Mouse (Mus musculus) heart, embryonic 15.5 days (tissue): ENCODE results near the gene Slc22a15. TPM values are rescaled to one million over a fixed set of nuclear protein-coding genes. Genes with fewer than 3 reads are reported as not detected.

ENCODE experiments used
- ATAC-seq: fragments of 200-750 bp; cut with Nextera tagmentation; replicated peaks from 2 replicates; pipeline ENCODE4 v1.8.0; 2017; ENCODE audit warnings: low read depth, moderate TSS enrichment; ENCODE audit not compliant: insufficient number of reproducible peaks, insufficient read depth, low FRiP score
- H3K27ac ChIP-seq: fragments of 300-500 bp; sonication (generic); 2 replicates; pipeline ENCODE4 v1.5.1; 2015; ENCODE audit warnings: mild to moderate bottlenecking, inconsistent platforms
- H3K27me3 ChIP-seq: fragments of 300-500 bp; sonication (generic); 2 replicates; pipeline ENCODE4 v1.6.1; 2015; ENCODE audit warnings: inconsistent platforms
- H3K36me3 ChIP-seq: fragments of 300-500 bp; sonication (generic); 2 replicates; pipeline ENCODE4 v1.6.1; 2015; ENCODE audit warnings: mild to moderate bottlenecking, inconsistent platforms
- H3K4me1 ChIP-seq: fragments of 300-500 bp; sonication (generic); replicated peaks from 2 replicates; pipeline ENCODE4 v1.6.1; 2015; ENCODE audit warnings: inconsistent platforms
- H3K4me2 ChIP-seq: fragments of 300-500 bp; sonication (generic); 2 replicates; pipeline ENCODE4 v1.6.1; 2015; ENCODE audit warnings: inconsistent platforms, mild to moderate bottlenecking, moderate library complexity
- H3K4me3 ChIP-seq: fragments of 300-500 bp; sonication (generic); 2 replicates; pipeline ENCODE4 v1.5.1; 2015; ENCODE audit warnings: mild to moderate bottlenecking, inconsistent platforms
- H3K9ac ChIP-seq: fragments of 300-500 bp; sonication (generic); 2 replicates; pipeline ENCODE4 v1.6.1; 2015; ENCODE audit warnings: mild to moderate bottlenecking, inconsistent platforms
- H3K9me3 ChIP-seq: fragments of 300-500 bp; sonication (generic); replicated peaks from 2 replicates; pipeline ENCODE4 v1.6.1; 2016; ENCODE audit warnings: inconsistent platforms
- WGBS: fragments of 180-500 bp; shearing (Covaris S2); methylation state at CpG from one replicate; pipeline ENCODE4 v1.1.7; 2015; ENCODE audit warnings: mixed read lengths; 5-methylcytosine and 5-hydroxymethylcytosine counted together
- polyA plus RNA-seq: library from polyadenylated mRNA; unstranded; fragments of >200 nt; fragmentation: Nextera tagmentation; extraction: Ambion mirVana; gene quantifications from 2 replicates; pipeline ENCODE4 v1.2.1, GENCODE M21; 2015

Gene Slc22a15
- polyA plus RNA-seq, 1 experiment from 2014 or later = 4.1 TPM

DNA sequence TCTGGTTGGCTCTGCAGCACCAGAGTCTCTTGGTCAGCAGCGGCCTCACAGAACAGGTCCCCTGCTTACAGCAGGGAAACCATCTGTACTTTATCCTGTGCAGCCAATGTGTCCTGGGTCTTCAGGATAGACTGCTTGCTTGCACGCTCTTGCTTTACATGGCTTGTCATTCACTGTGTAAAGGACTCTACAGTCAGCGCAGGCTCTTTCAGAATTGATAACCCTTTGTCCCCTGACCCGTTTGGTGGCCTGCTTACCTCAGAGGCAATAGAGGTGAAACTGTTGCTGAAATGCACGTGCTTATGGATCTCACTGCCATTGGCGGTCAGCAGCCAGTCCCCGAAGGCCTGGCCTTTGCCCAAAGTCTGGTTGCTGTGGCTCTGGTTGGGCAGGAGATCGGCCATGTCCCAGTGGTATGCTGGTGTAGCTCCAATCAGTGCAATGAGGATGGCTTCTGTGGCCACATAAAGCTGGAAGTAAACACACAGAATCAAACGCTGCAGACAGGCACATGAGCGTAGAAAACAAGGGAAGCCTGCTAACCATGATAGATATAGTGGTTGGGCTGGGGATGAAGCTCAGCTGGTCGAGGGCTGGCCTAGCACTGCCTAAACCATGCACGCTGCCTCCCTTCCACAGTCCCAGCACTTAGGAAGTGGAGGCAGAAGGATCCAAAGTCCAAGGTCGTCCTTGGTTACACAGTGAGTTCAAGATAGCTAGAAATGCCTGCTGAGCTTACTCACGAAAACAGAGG lies 9.0 kb downstream of the Slc22a15 start:
- no peak overlapping the region for H3K27ac ChIP-seq
- no peak overlapping the region for H3K4me3 ChIP-seq
- no peak overlapping the region for H3K9ac ChIP-seq
- ATAC-seq = no peak
- no peaks in the 10 kb centered on the region for H3K9me3 ChIP-seq
- H3K36me3 ChIP-seq = peaks cover 3% of the 10 kb centered on the region; the same call in 1 of the 2 replicates
- no peaks in the 10 kb centered on the region for H3K4me1 ChIP-seq
- no peak overlapping the region for H3K4me2 ChIP-seq
- H3K27me3 ChIP-seq = no peaks in the 10 kb centered on the region
- 75% methylated on average over 14 of the region's 14 CpGs for WGBS

DNA sequence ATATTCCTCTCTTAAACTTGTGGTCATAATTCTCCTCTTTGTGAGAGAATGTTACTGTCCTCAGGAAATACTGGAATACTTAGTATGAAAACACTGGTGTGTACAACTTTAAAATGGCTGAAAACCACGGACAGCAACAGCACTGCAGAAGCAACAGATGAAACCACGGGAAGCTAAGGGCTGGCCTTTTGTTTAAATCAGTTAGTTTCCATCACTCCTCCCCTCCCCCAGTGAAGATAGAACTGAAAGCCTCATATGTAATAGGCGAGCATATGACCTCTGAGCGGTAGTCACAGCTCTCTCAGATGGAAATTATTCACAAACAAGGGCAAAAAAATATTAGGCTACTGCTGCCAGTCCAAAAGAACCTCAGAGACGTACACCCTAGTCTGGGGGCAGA lies 10.0 kb downstream of the Slc22a15 start:
- no peak for ATAC-seq
- Histone ChIP-seq H3K4me3 (no peak overlapping the region), H3K4me2 (no peak overlapping the region), H3K27me3 (no peaks in the 10 kb centered on the region), H3K27ac (no peak overlapping the region), H3K4me1 (no peaks in the 10 kb centered on the region), H3K36me3 (peaks cover 3% of the 10 kb centered on the region; the same call in 1 of the 2 replicates), H3K9ac (no peak overlapping the region), H3K9me3 (no peaks in the 10 kb centered on the region)
- WGBS = 78% methylated on average over 5 of the region's 5 CpGs

- peaks cover 3% of the 10 kb centered on the region; the same call in 1 of the 2 replicates for H3K4me1 ChIP-seq
- no peak for ATAC-seq
- no peaks in the 10 kb centered on the region for H3K27me3 ChIP-seq
- H3K9ac ChIP-seq = no peak overlapping the region
- H3K9me3 ChIP-seq = no peaks in the 10 kb centered on the region
- no peak overlapping the region for H3K4me3 ChIP-seq
- no peak overlapping the region for H3K27ac ChIP-seq
- peaks cover 3% of the 10 kb centered on the region; the same call in 1 of the 2 replicates for H3K36me3 ChIP-seq
- WGBS = 78% methylated on average over 6 of the region's 6 CpGs
- H3K4me2 ChIP-seq = no peak overlapping the region
Measured at GRCm38 (mm10) chr3:101912041-101912440, 12.2 kb downstream of the Slc22a15 start.

- no peaks in the 10 kb centered on the region for H3K9me3 ChIP-seq
- no peak for ATAC-seq
- 35% methylated on average over 2 of the region's 2 CpGs for WGBS
- no peaks in the 10 kb centered on the region for H3K27me3 ChIP-seq
- H3K4me1 ChIP-seq = peaks cover 26% of the 10 kb centered on the region
- H3K4me2 ChIP-seq = no peak overlapping the region
- no peak overlapping the region for H3K4me3 ChIP-seq
- no peak overlapping the region for H3K9ac ChIP-seq
- peak overlapping the region; percentile 66 for H3K27ac ChIP-seq
- H3K36me3 ChIP-seq = no peaks in the 10 kb centered on the region
Measured at GRCm38 (mm10) chr3:101907049-101907448, 17.2 kb downstream of the Slc22a15 start.

DNA sequence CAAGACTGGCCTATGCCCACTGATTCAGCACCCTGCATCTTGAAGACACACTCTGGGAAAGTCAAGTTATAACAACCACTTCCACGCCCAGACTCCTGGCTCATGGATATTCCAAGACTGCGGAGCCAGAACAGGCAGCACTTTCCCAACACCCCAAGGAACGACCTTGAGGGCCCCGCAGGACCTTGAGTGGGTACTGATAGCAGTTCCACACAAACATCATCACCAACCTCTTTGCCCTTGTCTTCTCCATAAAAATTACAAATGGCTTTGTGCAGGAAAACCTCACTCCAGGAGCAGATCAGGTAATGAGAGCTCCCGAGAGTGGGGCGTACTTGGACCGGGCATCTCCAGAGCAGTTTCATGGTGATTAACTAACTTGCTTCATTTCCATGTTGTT lies 19.5 kb downstream of the Slc22a15 start:
- Histone ChIP-seq H3K9ac (no peak overlapping the region), H3K4me3 (no peak overlapping the region), H3K27ac (no peak overlapping the region), H3K4me2 (no peak overlapping the region), H3K4me1 (peaks cover 33% of the 10 kb centered on the region), H3K9me3 (no peaks in the 10 kb centered on the region), H3K36me3 (no peaks in the 10 kb centered on the region), H3K27me3 (no peaks in the 10 kb centered on the region)
- 72% methylated on average over 7 of the region's 7 CpGs for WGBS
- no peak for ATAC-seq

- no peaks in the 10 kb centered on the region for H3K9me3 ChIP-seq
- 71% methylated on average over 5 of the region's 5 CpGs for WGBS
- H3K36me3 ChIP-seq = no peaks in the 10 kb centered on the region
- peak overlapping the region; percentile 59 for H3K27ac ChIP-seq
- H3K4me3 ChIP-seq = no peak overlapping the region
- peaks cover 33% of the 10 kb centered on the region for H3K4me1 ChIP-seq
- no peak overlapping the region for H3K9ac ChIP-seq
- H3K4me2 ChIP-seq = no peak overlapping the region
- no peaks in the 10 kb centered on the region for H3K27me3 ChIP-seq
- 0 out of 2 replicates have a peak, but pooled peaks have one; percentile 43 for ATAC-seq
Measured at GRCm38 (mm10) chr3:101903091-101903490, 21.2 kb downstream of the Slc22a15 start.

DNA sequence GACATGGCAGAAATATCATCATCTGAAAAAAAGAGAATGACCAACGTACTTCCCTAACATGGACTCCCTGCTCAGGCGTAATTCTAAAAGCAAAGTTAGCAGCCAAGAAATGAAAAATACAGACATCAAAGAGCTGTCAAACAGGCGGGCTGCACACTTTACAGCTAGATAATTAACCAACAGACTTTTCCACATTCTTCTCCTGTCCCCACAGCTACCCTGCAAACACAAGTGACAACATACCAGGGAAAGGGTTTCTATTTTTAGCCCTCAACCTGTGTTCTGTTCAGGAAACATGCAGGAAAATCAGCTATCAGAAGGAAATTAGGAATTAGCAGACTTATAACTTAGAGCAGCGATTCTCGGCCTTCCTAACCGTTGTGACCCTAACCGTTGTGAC lies 21.9 kb downstream of the Slc22a15 start:
- peaks cover 33% of the 10 kb centered on the region for H3K4me1 ChIP-seq
- no peaks in the 10 kb centered on the region for H3K9me3 ChIP-seq
- H3K4me3 ChIP-seq = no peak overlapping the region
- peak; percentile 58; the same call in 1 of the 2 replicates for ATAC-seq
- H3K9ac ChIP-seq = no peak overlapping the region
- no peaks in the 10 kb centered on the region for H3K27me3 ChIP-seq
- H3K4me2 ChIP-seq = 0 out of 2 replicates have a peak overlapping the region, but pooled peaks have one; percentile 0
- H3K27ac ChIP-seq = peak overlapping the region; percentile 59
- H3K36me3 ChIP-seq = no peaks in the 10 kb centered on the region
- WGBS = 31% methylated on average over 7 of the region's 7 CpGs

DNA sequence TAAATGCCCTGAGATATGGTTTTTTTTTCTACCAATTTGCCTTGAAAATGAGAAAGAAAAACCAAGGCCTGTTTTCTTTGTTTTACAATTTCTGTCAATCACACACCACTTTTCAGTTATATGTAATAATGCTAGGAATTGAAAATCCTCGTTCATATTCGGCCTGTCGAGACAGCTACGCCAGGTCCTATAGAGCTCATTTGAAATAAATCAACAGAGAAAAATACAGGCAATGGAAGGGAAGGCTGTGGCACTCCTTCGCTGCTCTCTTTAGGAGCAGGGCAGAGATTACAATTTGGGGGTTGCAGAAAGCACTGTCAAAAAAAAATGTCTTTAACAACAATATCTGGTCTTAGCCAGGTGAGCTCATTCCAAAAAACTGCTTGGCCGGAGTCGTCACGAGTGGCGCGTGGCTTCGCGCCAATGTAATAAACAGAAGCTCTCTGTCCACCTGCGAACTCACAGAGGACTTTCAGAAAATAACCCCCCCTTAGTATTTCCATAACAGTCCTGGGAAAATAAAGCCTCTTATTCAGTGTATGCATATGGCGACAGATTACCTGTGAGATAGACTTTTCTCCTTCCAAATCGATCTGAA lies 26.8 kb downstream of the Slc22a15 start:
- Histone ChIP-seq H3K27me3 (no peaks in the 10 kb centered on the region), H3K9me3 (no peaks in the 10 kb centered on the region), H3K36me3 (no peaks in the 10 kb centered on the region), H3K9ac (no peak overlapping the region), H3K4me2 (no peak overlapping the region), H3K4me1 (peaks cover 11% of the 10 kb centered on the region), H3K27ac (no peak overlapping the region), H3K4me3 (no peak overlapping the region)
- WGBS = 86% methylated on average over 15 of the region's 15 CpGs
- no peak for ATAC-seq

- ATAC-seq = no peak
- H3K4me1 ChIP-seq = peaks cover 5% of the 10 kb centered on the region
- WGBS = 25% methylated on average over 9 of the region's 9 CpGs
Measured at GRCm38 (mm10) chr3:101896893-101897292, 27.4 kb downstream of the Slc22a15 start.

DNA sequence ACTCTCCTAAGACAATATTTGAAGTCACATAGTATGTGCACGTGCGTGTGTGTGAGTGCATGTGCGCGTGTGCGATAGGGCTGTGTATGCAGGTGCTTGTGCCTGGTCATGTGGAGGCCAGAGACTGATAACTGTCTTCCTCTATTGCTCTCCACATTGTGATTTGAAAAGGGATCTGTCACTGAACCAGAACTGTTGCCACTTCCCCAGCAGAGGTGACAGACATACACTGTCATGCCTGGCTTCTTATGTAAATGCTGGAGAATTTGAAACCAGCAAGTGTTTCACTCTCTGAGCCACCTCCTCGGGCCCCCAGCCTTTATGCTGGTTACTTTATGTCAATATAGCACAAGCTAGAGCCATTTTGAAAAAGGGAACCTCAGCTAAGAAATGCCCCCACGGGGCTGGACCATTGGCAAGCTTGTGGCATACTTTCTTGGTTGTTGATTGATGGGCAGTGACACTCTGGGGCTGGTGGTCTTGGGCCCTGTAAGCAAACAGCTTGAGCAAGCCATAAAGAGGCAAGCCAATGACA lies 28.8 kb downstream of the Slc22a15 start:
- no peak for ATAC-seq
- Histone ChIP-seq H3K9ac (no peak overlapping the region), H3K36me3 (no peaks in the 10 kb centered on the region), H3K9me3 (no peaks in the 10 kb centered on the region), H3K27me3 (no peaks in the 10 kb centered on the region), H3K4me2 (no peak overlapping the region), H3K27ac (no peak overlapping the region), H3K4me3 (no peak overlapping the region), H3K4me1 (no peaks in the 10 kb centered on the region)
- 79% methylated on average over 7 of the region's 7 CpGs for WGBS

More at GRCm38 (mm10) chr3:101896893-101897292, 27.4 kb downstream of the Slc22a15 start:
- Histone ChIP-seq H3K9ac (no peak overlapping the region), H3K36me3 (no peaks in the 10 kb centered on the region), H3K9me3 (no peaks in the 10 kb centered on the region), H3K4me3 (no peak overlapping the region), H3K27ac (no peak overlapping the region), H3K27me3 (no peaks in the 10 kb centered on the region), H3K4me2 (no peak overlapping the region)

DNA sequence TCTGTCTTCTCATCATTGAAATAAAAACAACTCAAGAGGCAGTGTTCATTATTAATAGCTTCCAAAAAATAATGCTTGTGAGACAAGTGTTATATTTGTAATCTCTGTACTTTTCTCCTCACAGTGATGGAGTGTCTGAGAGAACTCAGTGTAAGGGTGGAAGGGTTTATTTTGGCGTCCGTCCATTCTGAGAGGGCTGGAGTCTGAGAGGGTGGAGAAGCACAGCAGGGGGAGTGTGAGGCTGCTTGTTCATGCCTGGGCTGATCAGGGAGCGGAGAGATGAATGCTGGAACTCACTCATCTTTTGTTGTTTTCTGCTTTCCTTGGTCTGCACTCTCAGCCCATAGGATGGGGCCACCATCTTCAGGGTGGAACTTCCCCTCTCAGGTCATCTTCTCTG lies 38.7 kb downstream of the Slc22a15 start:
- ATAC-seq = peak; percentile 62
- no peaks in the 10 kb centered on the region for H3K27me3 ChIP-seq
- H3K4me2 ChIP-seq = no peak overlapping the region
- no peaks in the 10 kb centered on the region for H3K9me3 ChIP-seq
- H3K4me3 ChIP-seq = no peak overlapping the region
- no peaks in the 10 kb centered on the region for H3K36me3 ChIP-seq
- no peaks in the 10 kb centered on the region; the same call in 1 of the 2 replicates for H3K4me1 ChIP-seq
- 36% methylated on average over 3 of the region's 3 CpGs for WGBS
- H3K9ac ChIP-seq = no peak overlapping the region
- H3K27ac ChIP-seq = no peak overlapping the region
